Mouse (Mus musculus) forebrain, embryonic 14.5 days (tissue): ENCODE measurements around the gene Slco1a1. TPM values are rescaled to one million over a fixed set of nuclear protein-coding genes. Genes with fewer than 3 reads are reported as not detected.

Experiments
- ATAC-seq: fragments of 200-750 bp; cut with Nextera tagmentation; 2 replicates; pipeline ENCODE4 v1.8.0; 2017; ENCODE audit warnings: mild to moderate bottlenecking, moderate library complexity
- DNase-seq: peaks from one replicate; pipeline ENCODE4 v3.0.0-alpha.2; 2015; ENCODE audit warnings: low spot score
- H3K27ac ChIP-seq: fragments of 300-500 bp; sonication (generic); 2 replicates; pipeline ENCODE4 v1.5.1; 2014; ENCODE audit warnings: low read depth, mild to moderate bottlenecking, control low read depth, low read length, moderate library complexity
- H3K27me3 ChIP-seq: fragments of 300-500 bp; sonication (generic); replicated peaks from 2 replicates; pipeline ENCODE4 v1.6.1; 2014; ENCODE audit warnings: low read length, control low read depth, mixed read lengths; ENCODE audit not compliant: control insufficient read depth, insufficient read depth
- H3K36me3 ChIP-seq: fragments of 300-500 bp; sonication (generic); 2 replicates; pipeline ENCODE4 v1.6.1; 2014; ENCODE audit warnings: low read length, control low read depth; ENCODE audit not compliant: control insufficient read depth, insufficient read depth
- H3K4me1 ChIP-seq: fragments of 300-500 bp; sonication (generic); 2 replicates; pipeline ENCODE4 v1.6.1; 2014; ENCODE audit warnings: antibody characterized with exemption, low read length, control low read depth; ENCODE audit not compliant: control insufficient read depth, insufficient read depth
- H3K4me2 ChIP-seq: fragments of 300-500 bp; sonication (generic); 2 replicates; pipeline ENCODE4 v1.6.1; 2014; ENCODE audit warnings: mild to moderate bottlenecking, control low read depth, low read length
- H3K4me3 ChIP-seq: fragments of 300-500 bp; sonication (generic); 2 replicates; pipeline ENCODE4 v1.5.1; 2014; ENCODE audit warnings: low read depth, low read length, control low read depth
- H3K9ac ChIP-seq: fragments of 300-500 bp; sonication (generic); 2 replicates; pipeline ENCODE4 v1.6.1; 2014; ENCODE audit warnings: mild to moderate bottlenecking, low read length, control low read depth, moderate library complexity
- H3K9me3 ChIP-seq: fragments of 300-500 bp; sonication (generic); replicated peaks from 2 replicates; pipeline ENCODE4 v1.6.1; 2016; ENCODE audit warnings: low read length, control low read depth, mixed read lengths; ENCODE audit not compliant: control insufficient read depth
- WGBS: fragments of 180-500 bp; shearing (Covaris S2); extraction: QIAGEN DNeasy Blood & Tissue Kit; methylation state at CpG from one replicate; pipeline ENCODE4 v1.1.7; 2014; 5-methylcytosine and 5-hydroxymethylcytosine counted together
- polyA plus RNA-seq: library from polyadenylated mRNA; unstranded; fragments of >200 nt; fragmentation: Nextera tagmentation; extraction: Ambion mirVana; gene quantifications from 2 replicates; pipeline ENCODE4 v1.2.1, GENCODE M21; 2014

The Slco1a1 gene
- polyA plus RNA-seq = not detected in 2 replicates

GRCm38 (mm10) chr6:141946862-141947261 lies at the start of gene Slco1a1:
Gene Slco1a1, minus strand, starts transcription at chr6:141946962.
- Histone ChIP-seq H3K36me3 (no peaks in the 10 kb centered on the region), H3K9ac (no peak within 1 kb of the TSS), H3K4me3 (no peak within 1 kb of the TSS), H3K4me2 (no peak within 1 kb of the TSS), H3K27me3 (no peaks in the 10 kb centered on the region), H3K27ac (no peak within 1 kb of the TSS), H3K9me3 (no peaks in the 10 kb centered on the region), H3K4me1 (no peaks in the 10 kb centered on the region)
- ATAC-seq (no peak), DNase-seq (no peak)

GRCm38 (mm10) chr6:141986772-141987171 lies 40.0 kb upstream of the Slco1a1 start:
- Histone ChIP-seq H3K4me2 (no peak overlapping the region), H3K4me3 (no peak overlapping the region), H3K9ac (no peak overlapping the region), H3K9me3 (no peaks in the 10 kb centered on the region), H3K27me3 (no peaks in the 10 kb centered on the region), H3K27ac (no peak overlapping the region), H3K4me1 (no peaks in the 10 kb centered on the region), H3K36me3 (no peaks in the 10 kb centered on the region)
- ATAC-seq (no peak), DNase-seq (no peak)
- over 99% methylated on average over 6 of the region's 6 CpGs for WGBS

GRCm38 (mm10) chr6:141984644-141985043 lies 37.9 kb upstream of the Slco1a1 start:
- Histone ChIP-seq H3K36me3 (no peaks in the 10 kb centered on the region), H3K27ac (no peak overlapping the region), H3K9me3 (no peaks in the 10 kb centered on the region), H3K4me1 (no peaks in the 10 kb centered on the region), H3K4me2 (no peak overlapping the region), H3K27me3 (no peaks in the 10 kb centered on the region), H3K4me3 (no peak overlapping the region), H3K9ac (no peak overlapping the region)
- ATAC-seq (no peak), DNase-seq (no peak)
- WGBS = 71% methylated on average over 3 of the region's 3 CpGs

- 83% methylated on average over 1 of the region's 1 CpGs for WGBS
- Histone ChIP-seq H3K4me2 (no peak overlapping the region), H3K4me1 (no peaks in the 10 kb centered on the region), H3K9me3 (no peaks in the 10 kb centered on the region), H3K27me3 (no peaks in the 10 kb centered on the region), H3K27ac (no peak overlapping the region), H3K9ac (no peak overlapping the region), H3K4me3 (no peak overlapping the region), H3K36me3 (no peaks in the 10 kb centered on the region)
- no peak for ATAC-seq
- DNase-seq = no peak
Measured at GRCm38 (mm10) chr6:141962420-141962819, 15.7 kb upstream of the Slco1a1 start.

DNA sequence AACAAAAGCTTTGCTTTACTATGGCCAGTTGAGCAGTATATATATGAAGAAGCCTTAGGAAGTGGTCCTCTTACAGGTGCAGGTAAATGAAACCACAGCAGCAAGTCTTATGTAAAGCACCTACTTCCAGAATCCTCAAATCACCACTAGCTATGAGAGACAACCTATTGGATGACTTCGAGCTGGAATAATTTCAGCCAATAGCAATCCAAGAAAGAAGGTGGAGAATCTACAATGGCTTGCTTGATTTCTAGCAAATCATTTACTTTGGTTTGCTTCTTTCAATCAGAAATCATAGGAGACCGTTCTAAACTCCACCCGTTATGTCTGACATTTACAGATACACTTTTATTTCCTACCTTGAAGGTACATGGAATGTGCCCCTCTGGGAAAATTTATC lies 15.1 kb upstream of the Slco1a1 start:
- no peak for ATAC-seq
- 92% methylated on average over 3 of the region's 3 CpGs for WGBS
- Histone ChIP-seq H3K9ac (no peak overlapping the region), H3K27me3 (no peaks in the 10 kb centered on the region), H3K36me3 (no peaks in the 10 kb centered on the region), H3K27ac (no peak overlapping the region), H3K9me3 (no peaks in the 10 kb centered on the region), H3K4me3 (no peak overlapping the region), H3K4me2 (no peak overlapping the region), H3K4me1 (no peaks in the 10 kb centered on the region)
- no peak for DNase-seq

DNA sequence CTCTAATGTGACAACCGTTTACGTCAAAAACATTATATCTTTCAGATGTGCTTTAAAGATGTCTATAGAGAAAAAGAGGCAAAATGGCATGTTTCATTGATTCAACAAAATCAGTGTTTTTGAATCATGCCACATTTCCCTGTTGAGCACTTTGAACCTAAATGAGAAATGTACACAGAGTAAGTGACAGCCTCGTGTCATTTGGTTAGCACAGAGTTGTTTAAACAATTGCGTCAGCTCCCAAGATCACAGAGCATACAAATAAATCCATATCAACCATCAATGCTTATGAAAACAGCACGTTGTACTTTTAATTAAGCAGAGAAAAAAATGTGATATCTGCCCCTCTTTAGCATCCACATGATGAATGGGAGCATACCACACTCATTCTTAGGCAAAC lies 13.7 kb upstream of the Slco1a1 start:
- H3K4me1 ChIP-seq = no peaks in the 10 kb centered on the region
- 84% methylated on average over 5 of the region's 5 CpGs for WGBS
- ATAC-seq (no peak), DNase-seq (no peak)
- no peaks in the 10 kb centered on the region for H3K27me3 ChIP-seq
- no peak overlapping the region for H3K4me2 ChIP-seq
- no peaks in the 10 kb centered on the region for H3K36me3 ChIP-seq
- no peaks in the 10 kb centered on the region for H3K9me3 ChIP-seq
- H3K9ac ChIP-seq = no peak overlapping the region
- H3K4me3 ChIP-seq = no peak overlapping the region
- H3K27ac ChIP-seq = no peak overlapping the region

DNA sequence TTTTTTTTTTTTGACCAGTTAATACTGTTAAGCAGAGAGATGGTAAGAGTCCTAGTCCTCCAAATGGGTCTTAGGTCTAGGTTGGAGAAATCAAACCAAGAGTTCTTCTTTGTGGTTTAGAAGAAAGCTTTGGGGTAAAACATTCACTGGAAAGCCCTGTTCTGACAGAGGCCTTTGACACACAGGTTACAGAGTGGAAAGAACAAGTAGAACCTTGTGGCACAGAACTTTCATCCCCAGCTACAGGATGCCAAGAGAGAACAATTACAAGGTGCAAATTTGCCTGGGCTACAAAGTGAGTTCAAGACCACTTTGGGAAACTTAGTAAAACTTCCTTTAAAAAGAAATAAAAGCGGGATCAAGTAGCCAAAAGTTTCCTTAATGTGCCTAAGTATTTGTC lies 6.3 kb downstream of the Slco1a1 start:
- Histone ChIP-seq H3K36me3 (no peaks in the 10 kb centered on the region), H3K9ac (no peak overlapping the region), H3K4me2 (no peak overlapping the region), H3K27me3 (no peaks in the 10 kb centered on the region), H3K27ac (no peak overlapping the region), H3K4me1 (no peaks in the 10 kb centered on the region), H3K9me3 (no peaks in the 10 kb centered on the region), H3K4me3 (no peak overlapping the region)
- WGBS = 89% methylated on average over 1 of the region's 1 CpGs
- DNase-seq = no peak
- no peak for ATAC-seq

GRCm38 (mm10) chr6:141898197-141898596 lies 48.6 kb downstream of the Slco1a1 start:
- H3K36me3 ChIP-seq = no peaks in the 10 kb centered on the region
- WGBS = 71% methylated on average over 2 of the region's 2 CpGs
- no peaks in the 10 kb centered on the region for H3K9me3 ChIP-seq
- no peak overlapping the region for H3K27ac ChIP-seq
- no peaks in the 10 kb centered on the region for H3K4me1 ChIP-seq
- ATAC-seq (no peak; the same call in 1 of the 2 replicates), DNase-seq (no peak)
- H3K9ac ChIP-seq = no peak overlapping the region
- H3K4me2 ChIP-seq = no peak overlapping the region
- no peak overlapping the region for H3K4me3 ChIP-seq
- no peaks in the 10 kb centered on the region for H3K27me3 ChIP-seq

DNA sequence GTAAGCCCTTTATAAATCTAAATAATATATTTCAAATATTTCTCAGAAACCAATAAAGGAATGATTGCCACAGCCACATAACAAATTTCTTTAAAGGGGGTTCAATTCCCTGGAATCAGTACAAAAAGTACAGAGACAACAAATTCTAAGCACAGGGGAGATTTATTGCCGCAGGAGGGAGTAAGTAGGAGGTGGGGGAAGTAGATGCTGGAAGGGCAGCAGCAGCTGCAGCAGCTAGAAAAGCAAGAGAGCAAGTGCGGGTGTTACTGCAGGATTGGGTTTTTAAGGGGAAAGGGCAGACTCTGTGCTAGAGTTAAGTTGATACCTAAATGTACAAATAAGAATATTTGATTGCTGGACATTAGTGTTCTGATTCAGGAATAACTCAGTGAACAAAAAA lies 57.0 kb downstream of the Slco1a1 start:
- Histone ChIP-seq H3K27ac (no peak overlapping the region), H3K27me3 (no peaks in the 10 kb centered on the region), H3K9ac (no peak overlapping the region), H3K9me3 (no peaks in the 10 kb centered on the region), H3K4me2 (no peak overlapping the region), H3K4me1 (no peaks in the 10 kb centered on the region), H3K36me3 (no peaks in the 10 kb centered on the region), H3K4me3 (no peak overlapping the region)
- WGBS = 69% methylated on average over 2 of the region's 2 CpGs
- DNase-seq (no peak), ATAC-seq (no peak)
